Comparison of ENCODE assay signal across 8 mouse cellular contexts in the genomic region with DNA sequence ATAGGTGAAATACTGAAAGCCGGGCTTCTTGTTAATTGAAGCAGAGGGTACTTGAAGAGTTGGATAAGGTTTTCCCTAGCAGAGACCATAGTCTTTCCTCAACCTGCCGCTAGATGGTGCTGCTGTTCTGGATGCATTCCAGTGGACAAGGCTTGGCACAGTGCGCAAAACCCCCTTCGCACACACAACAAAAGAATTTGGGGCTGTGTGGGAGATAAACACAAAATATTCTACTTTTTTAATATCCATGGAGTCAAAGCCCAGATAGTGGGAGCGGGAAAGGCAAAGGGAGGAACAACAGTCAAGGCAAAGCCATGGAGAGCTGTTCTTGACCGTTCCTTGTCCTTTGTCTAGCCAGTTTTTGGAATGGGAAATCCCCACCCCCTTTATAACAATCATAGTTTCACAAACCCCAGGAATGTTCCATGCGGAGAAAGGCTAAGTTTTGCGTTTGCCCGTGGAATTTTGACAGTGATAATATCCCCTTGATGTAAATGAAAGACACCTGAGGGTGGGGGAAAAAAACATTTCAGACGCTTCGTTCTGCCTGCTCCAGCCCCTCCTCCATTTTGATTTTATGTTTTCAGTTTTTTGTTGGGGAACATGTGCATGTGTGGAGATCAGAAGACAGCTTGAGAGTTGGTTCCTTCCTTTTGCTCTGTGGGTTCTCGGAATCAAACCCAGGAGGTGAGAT. TPM values are rescaled to one million over a fixed set of nuclear protein-coding genes. Genes with fewer than 3 reads are reported as not detected.
DNase-seq lines count a peak whose midpoint lies in the region; ATAC-seq lines count a peak whose summit lies in the region.

No protein-coding gene starts in this region.

- H3K36me3 ChIP-seq in embryonic facial prominence, embryonic 14.5 days (ENCODE audit: control insufficient read depth, insufficient read depth, low read length) = peaks cover 21% of the 10 kb centered on the region
- peaks cover 23% of the 10 kb centered on the region for H3K36me3 ChIP-seq in kidney, embryonic 14.5 days (ENCODE audit: control insufficient read depth, insufficient read depth, low read length)
- H3K36me3 ChIP-seq in limb, embryonic 15.5 days = peaks cover 21% of the 10 kb centered on the region

- peaks cover 36% of the 10 kb centered on the region for H3K4me1 ChIP-seq in embryonic facial prominence, embryonic 14.5 days (ENCODE audit: control insufficient read depth, insufficient read depth, low read length)
- peaks cover 29% of the 10 kb centered on the region; the same call in 1 of the 2 replicates for H3K4me1 ChIP-seq in kidney, embryonic 14.5 days (ENCODE audit: control insufficient read depth, insufficient read depth, low read length)
- H3K4me1 ChIP-seq in limb, embryonic 15.5 days = peaks cover 72% of the 10 kb centered on the region

- 8% methylated on average over 12 of the region's 12 CpGs for WGBS in embryonic facial prominence, embryonic 14.5 days
- whole genome bisulfite sequencing in kidney, embryonic 14.5 days = 27% methylated on average over 12 of the region's 12 CpGs
- 8% methylated on average over 12 of the region's 12 CpGs for WGBS in limb, embryonic 15.5 days

- no peaks in the 10 kb centered on the region for H3K9me3 ChIP-seq in embryonic facial prominence, embryonic 14.5 days (ENCODE audit: control insufficient read depth, low read length)
- H3K9me3 ChIP-seq in kidney, embryonic 14.5 days (ENCODE audit: control insufficient read depth, low read length) = no peaks in the 10 kb centered on the region
- H3K9me3 ChIP-seq in limb, embryonic 15.5 days = no peaks in the 10 kb centered on the region

- H3K9ac ChIP-seq in embryonic facial prominence, embryonic 14.5 days (ENCODE audit: low read depth, low read length) = peak overlapping the region; percentile 91
- peak overlapping the region; percentile 40; the same call in 1 of the 2 replicates for H3K9ac ChIP-seq in kidney, embryonic 14.5 days (ENCODE audit: low read depth, low read length)
- H3K9ac ChIP-seq in limb, embryonic 15.5 days = 0 out of 2 replicates have a peak overlapping the region, but pooled peaks have one; percentile 4

- peak overlapping the region; percentile 75 for H3K4me3 ChIP-seq in embryonic facial prominence, embryonic 14.5 days (ENCODE audit: low read depth, low read length)
- H3K4me3 ChIP-seq in kidney, embryonic 14.5 days (ENCODE audit: low read length) = peak overlapping the region; percentile 83
- H3K4me3 ChIP-seq in limb, embryonic 15.5 days = peak overlapping the region; percentile 79

- peak overlapping the region; percentile 75 for H3K4me2 ChIP-seq in embryonic facial prominence, embryonic 14.5 days (ENCODE audit: low read depth, low read length)
- peak overlapping the region; percentile 72 for H3K4me2 ChIP-seq in kidney, embryonic 14.5 days (replicated peaks; ENCODE audit: low read depth, low read length)
- H3K4me2 ChIP-seq in limb, embryonic 15.5 days = peak overlapping the region; percentile 69

- peak; percentile 54 for DNase-seq in 3134 (ENCODE audit: extremely low read depth, insufficient read length, low spot score)
- peak; percentile 93 for DNase-seq in adrenal gland, postnatal 14 days
- DNase-seq in embryonic facial prominence, embryonic 14.5 days (ENCODE audit: low spot score) = peak; percentile 95
- DNase-seq in heart, adult 9 months (ENCODE audit: low spot score in 2 of 2) = peak; percentile 79 to 89
- DNase-seq in spleen, postnatal 36 days (ENCODE audit: low spot score in 2 of 2) = peak; percentile 74 to 84

- peak overlapping the region; percentile 97 for H3K27ac ChIP-seq in embryonic facial prominence, embryonic 14.5 days (replicated peaks; ENCODE audit: low read depth, low read length)
- peak overlapping the region; percentile 17; the same call in 1 of the 2 replicates for H3K27ac ChIP-seq in kidney, embryonic 14.5 days (ENCODE audit: low read depth, low read length)
- peak overlapping the region; percentile 94 for H3K27ac ChIP-seq in limb, embryonic 15.5 days

- no peaks in the 10 kb centered on the region for H3K27me3 ChIP-seq in embryonic facial prominence, embryonic 14.5 days (replicated peaks; ENCODE audit: control insufficient read depth, insufficient read depth, low read length)
- H3K27me3 ChIP-seq in kidney, embryonic 14.5 days (ENCODE audit: control insufficient read depth, insufficient read depth, low read length) = no peaks in the 10 kb centered on the region
- H3K27me3 ChIP-seq in limb, embryonic 15.5 days = no peaks in the 10 kb centered on the region

- peak; percentile 41 for ATAC-seq in embryonic facial prominence, embryonic 14.5 days (ENCODE audit: low read depth)
- peak; percentile 29; the same call in 1 of the 2 replicates for ATAC-seq in kidney, embryonic 14.5 days (ENCODE audit: low FRiP score, low TSS enrichment)
- ATAC-seq in limb, embryonic 15.5 days (ENCODE audit: insufficient number of reproducible peaks, low FRiP score, low TSS enrichment, low read depth) = no peak
- ATAC-seq in monocyte, adult 5-6 weeks (replicated peaks; ENCODE audit: insufficient number of reproducible peaks, low FRiP score, low TSS enrichment, poor library complexity, severe bottlenecking) = peak; percentile 50

RNA-seq across cellular contexts. Expression of gene Senp3, which starts 1.1 kb away (rescaled TPM):
- 71.6 and 72.4 TPM in 2 replicates for total RNA-seq in adrenal gland, postnatal 14 days (2021)
- 73.6 and 88.4 TPM in 2 replicates for polyA plus RNA-seq in embryonic facial prominence, embryonic 14.5 days (2014; fragmentation: Nextera tagmentation; extraction: Ambion mirVana)
- polyA plus RNA-seq in kidney, embryonic 14.5 days (2014; fragmentation: Nextera tagmentation; extraction: Ambion mirVana) = 95.2 and 102 TPM in 2 replicates
- 87.5 and 87.9 TPM in 2 replicates for polyA plus RNA-seq in limb, embryonic 15.5 days (2015; fragmentation: Nextera tagmentation; extraction: Ambion mirVana)
- total RNA-seq in monocyte, adult 5-6 weeks (2017) = 67.5 to 144 TPM (median 118 TPM) in 3 replicates

RNA-seq across cellular contexts. Expression of gene Tnfsf13, which starts 2.6 kb away (rescaled TPM):
- total RNA-seq in adrenal gland, postnatal 14 days (2021) = 2.7 and 4.0 TPM in 2 replicates
- 0.37 and 0.49 TPM in 2 replicates for polyA plus RNA-seq in embryonic facial prominence, embryonic 14.5 days (2014; fragmentation: Nextera tagmentation; extraction: Ambion mirVana)
- polyA plus RNA-seq in kidney, embryonic 14.5 days (2014; fragmentation: Nextera tagmentation; extraction: Ambion mirVana) = 0.34 and 0.60 TPM in 2 replicates
- polyA plus RNA-seq in limb, embryonic 15.5 days (2015; fragmentation: Nextera tagmentation; extraction: Ambion mirVana) = 0.73 and 0.87 TPM in 2 replicates
- total RNA-seq in monocyte, adult 5-6 weeks (2017) = 40.3 to 90.5 TPM (median 78.8 TPM) in 3 replicates

RNA-seq across cellular contexts. Expression of gene Eif4a1, which starts 10.8 kb away (rescaled TPM):
- 642 and 752 TPM in 2 replicates for total RNA-seq in adrenal gland, postnatal 14 days (2021)
- polyA plus RNA-seq in embryonic facial prominence, embryonic 14.5 days (2014; fragmentation: Nextera tagmentation; extraction: Ambion mirVana) = 525 and 575 TPM in 2 replicates
- polyA plus RNA-seq in kidney, embryonic 14.5 days (2014; fragmentation: Nextera tagmentation; extraction: Ambion mirVana) = 729 and 1,177 TPM in 2 replicates
- 443 and 469 TPM in 2 replicates for polyA plus RNA-seq in limb, embryonic 15.5 days (2015; fragmentation: Nextera tagmentation; extraction: Ambion mirVana)
- total RNA-seq in monocyte, adult 5-6 weeks (2017) = 597 to 694 TPM (median 633 TPM) in 3 replicates

RNA-seq across cellular contexts. Expression of gene Tnfsf12, which starts 12.7 kb away (rescaled TPM):
- 20.3 and 21.5 TPM in 2 replicates for total RNA-seq in adrenal gland, postnatal 14 days (2021)
- polyA plus RNA-seq in embryonic facial prominence, embryonic 14.5 days (2014; fragmentation: Nextera tagmentation; extraction: Ambion mirVana) = 13.0 and 16.6 TPM in 2 replicates
- polyA plus RNA-seq in kidney, embryonic 14.5 days (2014; fragmentation: Nextera tagmentation; extraction: Ambion mirVana) = 6.9 and 8.6 TPM in 2 replicates
- 10.8 and 12.9 TPM in 2 replicates for polyA plus RNA-seq in limb, embryonic 15.5 days (2015; fragmentation: Nextera tagmentation; extraction: Ambion mirVana)
- total RNA-seq in monocyte, adult 5-6 weeks (2017) = 2.5 to 23.1 TPM (median 10.7 TPM) in 3 replicates

RNA-seq across cellular contexts. Expression of gene Tnfsfm13, which starts 12.9 kb away (rescaled TPM):
- total RNA-seq in adrenal gland, postnatal 14 days (2021) = 3.9 and 4.6 TPM in 2 replicates
- polyA plus RNA-seq in embryonic facial prominence, embryonic 14.5 days (2014; fragmentation: Nextera tagmentation; extraction: Ambion mirVana) = 6.0 and 6.6 TPM in 2 replicates
- polyA plus RNA-seq in kidney, embryonic 14.5 days (2014; fragmentation: Nextera tagmentation; extraction: Ambion mirVana) = 4.6 and 4.9 TPM in 2 replicates
- 4.8 and 5.7 TPM in 2 replicates for polyA plus RNA-seq in limb, embryonic 15.5 days (2015; fragmentation: Nextera tagmentation; extraction: Ambion mirVana)
- total RNA-seq in monocyte, adult 5-6 weeks (2017) = 23.9 to 50.5 TPM (median 24.3 TPM) in 3 replicates

Comparison
In these comparisons a context has a peak if more than half of its experiments do, and no peak if none do; other contexts are left out.
1. H3K27ac ChIP-seq: peak in every context shown above with its lines; median percentile 97 in embryonic facial prominence, embryonic 14.5 days; 94 in limb, embryonic 15.5 days; 17 in kidney, embryonic 14.5 days.
2. H3K9ac ChIP-seq: peak in every context shown above with its lines; median percentile 91 in embryonic facial prominence, embryonic 14.5 days; 40 in kidney, embryonic 14.5 days; 4 in limb, embryonic 15.5 days.